Mouse (Mus musculus) intestine, embryonic 14.5 days (tissue): ENCODE data around the gene Krit1. TPM values are rescaled to one million over a fixed set of nuclear protein-coding genes. Genes with fewer than 3 reads are reported as not detected.
"Not testable (repeated sequence)": the region's sequence is repeated elsewhere in the genome, so short reads cannot be mapped to it uniquely, and the experiment has no call there.

Source experiments
- ATAC-seq: fragments of 200-750 bp; cut with Nextera tagmentation; replicated peaks from 2 replicates; pipeline ENCODE4 v1.8.0; 2017; ENCODE audit warnings: low read depth, moderate number of reproducible peaks, moderate TSS enrichment, moderate library complexity; ENCODE audit not compliant: low FRiP score, low TSS enrichment
- DNase-seq: peaks from one replicate; pipeline ENCODE4 v3.0.0-alpha.2; 2018; ENCODE audit warnings: low spot score
- H3K27ac ChIP-seq: fragments of 300-500 bp; sonication (generic); 2 replicates; pipeline ENCODE4 v1.5.1; 2014; ENCODE audit warnings: low read depth, mild to moderate bottlenecking, control low read depth
- H3K27me3 ChIP-seq: fragments of 300-500 bp; sonication (generic); replicated peaks from 2 replicates; pipeline ENCODE4 v1.6.1; 2014; ENCODE audit warnings: low read length, control low read depth; ENCODE audit not compliant: control insufficient read depth, insufficient read depth
- H3K36me3 ChIP-seq: fragments of 300-500 bp; sonication (generic); 2 replicates; pipeline ENCODE4 v1.6.1; 2014; ENCODE audit warnings: low read length, control low read depth; ENCODE audit not compliant: control insufficient read depth, insufficient read depth
- H3K4me1 ChIP-seq: fragments of 300-500 bp; sonication (generic); replicated peaks from 2 replicates; pipeline ENCODE4 v1.6.1; 2014; ENCODE audit warnings: low read length, control low read depth, mixed read lengths; ENCODE audit not compliant: control insufficient read depth, insufficient read depth
- H3K4me2 ChIP-seq: fragments of 300-500 bp; sonication (generic); 2 replicates; pipeline ENCODE4 v1.6.1; 2014; ENCODE audit warnings: low read length
- H3K4me3 ChIP-seq: fragments of 300-500 bp; sonication (generic); 2 replicates; pipeline ENCODE4 v1.5.1; 2014; ENCODE audit warnings: low read depth, low read length, control low read depth, mixed read lengths
- H3K9ac ChIP-seq: fragments of 300-500 bp; sonication (generic); 2 replicates; pipeline ENCODE4 v1.6.1; 2014; ENCODE audit warnings: mild to moderate bottlenecking, low read length
- H3K9me3 ChIP-seq: fragments of 300-500 bp; sonication (generic); 2 replicates; pipeline ENCODE4 v1.6.1; 2016; ENCODE audit warnings: low read length, control low read depth; ENCODE audit not compliant: control insufficient read depth
- WGBS: fragments of 180-500 bp; shearing (Covaris S2); extraction: QIAGEN DNeasy Blood & Tissue Kit; methylation state at CpG from one replicate; pipeline ENCODE4 v1.1.7; 2014; 5-methylcytosine and 5-hydroxymethylcytosine counted together
- polyA plus RNA-seq: library from polyadenylated mRNA; unstranded; fragments of >200 nt; fragmentation: Nextera tagmentation; extraction: Ambion mirVana; gene quantifications from 2 replicates; pipeline ENCODE4 v1.2.1, GENCODE M21; 2014

The Krit1 gene
- polyA plus RNA-seq, 1 experiment from 2014 or later, result 37.9 TPM

DNA sequence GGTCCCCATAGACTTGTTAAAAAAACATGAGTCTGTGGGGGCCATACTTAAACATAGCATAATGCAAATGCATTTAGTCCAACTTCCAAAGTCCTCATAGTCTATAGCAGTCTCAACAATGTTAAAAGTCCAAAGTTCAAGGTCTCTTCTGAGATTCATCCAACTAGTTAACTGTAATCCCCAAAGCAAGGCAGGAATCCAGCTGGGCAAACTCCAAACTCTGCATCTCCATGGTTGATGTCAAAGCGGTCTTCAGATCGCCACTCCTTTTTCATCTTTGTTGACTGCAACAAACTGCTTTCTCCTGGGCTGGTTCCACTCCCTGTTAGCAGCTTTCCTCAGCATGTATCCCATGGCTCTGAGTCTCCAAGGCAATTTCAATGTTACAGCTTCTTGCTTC, 5.9 kb upstream of the Krit1 start:
- not testable (repeated sequence) for H3K9ac ChIP-seq, DNase-seq, H3K4me3 ChIP-seq, H3K4me1 ChIP-seq, H3K36me3 ChIP-seq, ATAC-seq, H3K27me3 ChIP-seq, H3K4me2 ChIP-seq, H3K9me3 ChIP-seq, H3K27ac ChIP-seq
- 89% methylated on average over 2 of the region's 2 CpGs for WGBS

DNA sequence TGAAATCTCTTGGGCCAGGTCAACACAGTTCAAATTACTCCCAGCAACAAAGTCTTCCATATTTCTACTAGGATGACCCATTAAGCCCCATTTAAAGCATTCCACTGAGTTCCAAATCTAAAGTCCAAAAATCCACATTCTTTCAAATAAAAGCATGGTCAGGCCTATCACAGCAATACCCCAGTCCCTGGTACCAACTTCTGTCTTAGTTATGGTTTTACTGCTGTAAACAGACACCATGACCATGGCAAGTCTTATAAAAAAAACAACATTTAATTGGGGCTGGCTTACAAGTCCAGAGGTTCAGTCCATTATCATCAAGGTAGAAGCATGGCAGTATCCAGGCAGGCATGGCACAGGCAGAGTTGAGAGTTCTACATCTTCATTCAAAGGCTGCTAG, 4.3 kb upstream of the Krit1 start:
- H3K4me2 ChIP-seq, H3K4me3 ChIP-seq, H3K27me3 ChIP-seq, H3K36me3 ChIP-seq, H3K4me1 ChIP-seq, ATAC-seq, H3K9ac ChIP-seq, H3K9me3 ChIP-seq, H3K27ac ChIP-seq, DNase-seq: not testable (repeated sequence)

DNA sequence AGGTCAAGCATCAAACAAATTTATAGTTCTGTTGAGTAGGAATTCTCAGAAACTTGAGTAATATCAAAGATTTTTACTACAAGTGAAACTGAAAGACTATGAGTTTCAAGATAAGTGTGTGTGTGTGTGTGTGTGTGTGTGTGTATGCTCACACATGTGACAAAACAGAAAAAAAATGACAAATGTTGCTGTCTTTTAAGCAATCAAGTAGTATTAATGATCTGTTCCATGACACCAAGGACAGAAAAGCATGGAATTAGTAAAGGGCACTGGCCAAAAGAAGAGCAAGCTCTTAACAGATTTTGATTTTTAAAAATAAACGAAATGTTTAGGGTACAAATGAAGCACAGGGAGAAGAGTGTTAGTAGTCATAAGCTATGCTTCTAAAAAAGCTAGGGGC, 2.9 kb upstream of the Krit1 start:
- H3K4me3 ChIP-seq, result no peak overlapping the region
- WGBS, result 82% methylated on average over 1 of the region's 1 CpGs

GRCm38 (mm10) chr5:3800881-3801280, 2.1 kb upstream of the Krit1 start:
- DNase-seq, result no peak
- H3K9ac ChIP-seq, result no peak overlapping the region
- H3K4me3 ChIP-seq, result no peak overlapping the region
- no peaks in the 10 kb centered on the region for H3K9me3 ChIP-seq
- no peaks in the 10 kb centered on the region for H3K36me3 ChIP-seq
- WGBS, result 79% methylated on average over 4 of the region's 4 CpGs
- H3K4me1 ChIP-seq, result peaks cover 4% of the 10 kb centered on the region
- H3K27me3 ChIP-seq, result no peaks in the 10 kb centered on the region
- no peak for ATAC-seq
- H3K4me2 ChIP-seq, result no peak overlapping the region; the same call in 1 of the 2 replicates
- no peak overlapping the region for H3K27ac ChIP-seq

More for the DNA sequence above, 2.9 kb upstream of the Krit1 start:
- DNase-seq (no peak), ATAC-seq (no peak)
- H3K36me3 ChIP-seq, result no peaks in the 10 kb centered on the region
- no peak overlapping the region for H3K4me2 ChIP-seq
- H3K9me3 ChIP-seq, result no peaks in the 10 kb centered on the region
- peaks cover 4% of the 10 kb centered on the region for H3K4me1 ChIP-seq
- H3K27ac ChIP-seq, result no peak overlapping the region
- H3K9ac ChIP-seq, result no peak overlapping the region
- no peaks in the 10 kb centered on the region for H3K27me3 ChIP-seq

DNA sequence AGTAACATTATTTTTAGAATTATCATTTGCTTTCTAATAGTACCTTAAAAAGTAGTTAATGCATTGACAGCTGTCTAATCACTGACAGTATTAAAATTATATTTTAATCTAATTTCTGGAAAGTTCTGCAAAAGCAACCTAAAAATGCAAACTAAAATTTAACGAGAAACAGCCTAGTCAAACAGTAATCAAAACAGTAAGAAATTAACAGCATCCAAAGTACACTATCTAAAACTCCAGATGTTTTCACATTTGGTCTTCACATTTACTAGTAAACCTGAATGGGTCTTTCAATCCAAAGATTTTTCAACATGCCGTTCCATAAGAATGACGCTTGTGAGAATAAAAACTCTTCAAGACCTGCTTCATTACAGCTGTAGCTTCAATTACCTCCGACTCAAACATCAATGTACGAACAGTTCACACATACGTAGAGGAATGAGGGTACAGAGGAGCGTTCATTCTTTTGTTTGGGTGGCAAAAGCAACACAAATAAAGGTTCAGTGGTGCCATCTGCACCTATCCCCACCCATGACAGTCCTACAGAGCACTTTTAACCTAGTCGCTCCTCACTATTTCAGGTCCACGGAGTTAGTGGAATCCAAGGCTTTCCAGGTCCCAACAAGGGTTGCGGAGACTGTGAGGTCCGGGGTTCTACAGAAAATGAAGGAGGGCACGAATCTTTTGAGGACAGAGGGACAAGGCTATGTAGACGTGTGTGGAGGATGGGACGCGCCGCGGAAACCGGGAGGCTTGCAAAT, 1.1 kb upstream of the Krit1 start:
- peak overlapping the region; percentile 75 for H3K4me3 ChIP-seq
- H3K9me3 ChIP-seq, result no peaks in the 10 kb centered on the region
- H3K9ac ChIP-seq, result peak overlapping the region; percentile 76
- peak overlapping the region; percentile 77 for H3K4me2 ChIP-seq
- peak overlapping the region; percentile 80 for H3K27ac ChIP-seq
- ATAC-seq (no peak; the same call in 1 of the 2 replicates), DNase-seq (no peak)
- peaks cover 4% of the 10 kb centered on the region for H3K4me1 ChIP-seq
- no peaks in the 10 kb centered on the region for H3K36me3 ChIP-seq
- 7% methylated on average over 18 of the region's 18 CpGs for WGBS
- no peaks in the 10 kb centered on the region for H3K27me3 ChIP-seq

GRCm38 (mm10) chr5:3803292-3804165, 545 bp downstream of the Krit1 start:
- Histone ChIP-seq H3K4me1 (peaks cover 4% of the 10 kb centered on the region), H3K4me3 (peak overlapping the region; percentile 75), H3K27ac (peak overlapping the region; percentile 80), H3K9me3 (no peaks in the 10 kb centered on the region), H3K4me2 (peak overlapping the region; percentile 77), H3K36me3 (no peaks in the 10 kb centered on the region; the same call in 1 of the 2 replicates), H3K9ac (peak overlapping the region; percentile 76), H3K27me3 (no peaks in the 10 kb centered on the region)
- under 1% methylated on average over 36 of the region's 36 CpGs for WGBS
- DNase-seq (no peak), ATAC-seq (peak; percentile 76)

GRCm38 (mm10) chr5:3808472-3808871, 5.5 kb downstream of the Krit1 start:
- no peak overlapping the region for H3K4me2 ChIP-seq
- H3K4me1 ChIP-seq, result no peaks in the 10 kb centered on the region; the same call in 1 of the 2 replicates
- ATAC-seq (no peak), DNase-seq (no peak)
- peaks cover 19% of the 10 kb centered on the region for H3K36me3 ChIP-seq
- no peak overlapping the region for H3K27ac ChIP-seq
- no peak overlapping the region for H3K9ac ChIP-seq
- no peak overlapping the region for H3K4me3 ChIP-seq
- no peaks in the 10 kb centered on the region for H3K27me3 ChIP-seq
- 92% methylated on average over 1 of the region's 1 CpGs for WGBS
- H3K9me3 ChIP-seq, result no peaks in the 10 kb centered on the region

GRCm38 (mm10) chr5:3834107-3834506, 31.1 kb downstream of the Krit1 start:
- no peak overlapping the region for H3K4me3 ChIP-seq
- no peak overlapping the region for H3K4me2 ChIP-seq
- no peaks in the 10 kb centered on the region for H3K4me1 ChIP-seq
- DNase-seq (no peak), ATAC-seq (no peak)
- WGBS, result 76% methylated on average over 1 of the region's 1 CpGs
- no peaks in the 10 kb centered on the region for H3K27me3 ChIP-seq
- H3K27ac ChIP-seq, result no peak overlapping the region
- H3K36me3 ChIP-seq, result peaks cover 49% of the 10 kb centered on the region
- no peak overlapping the region for H3K9ac ChIP-seq
- H3K9me3 ChIP-seq, result no peaks in the 10 kb centered on the region
